Mouse (Mus musculus) MEL (cell line): ENCODE data around the gene Wdr26.

Experiments used
- BHLHE40 ChIP-seq: IDR thresholded peaks from 2 replicates; pipeline ENCODE4 v1.6.1; 2012; ENCODE audit warnings: low read depth, mild to moderate bottlenecking, inconsistent platforms, low read length, improper control_type of control experiment, borderline replicate concordance
- CTCF ChIP-seq, 3 experiments: IDR thresholded peaks in 2 of 3; conservative IDR thresholded peaks in 1 of 3; 2 replicates each; pipeline ENCODE4 v1.5.1; 2011 to 2012; ENCODE audit warnings: low read length in 3 of 3, low read depth in 2 of 3, mild to moderate bottlenecking in 2 of 3, improper control_type of control experiment in 1 of 3, inconsistent platforms in 1 of 3, mixed read lengths in 1 of 3, moderate library complexity in 1 of 3; ENCODE audit not compliant: control insufficient read depth in 1 of 3, insufficient read depth in 1 of 3, poor library complexity in 1 of 3, severe bottlenecking in 1 of 3
- EP300 ChIP-seq, 2 experiments: IDR thresholded peaks; 2 replicates each; pipeline ENCODE4 v1.6.1; 2011; ENCODE audit warnings: improper control_type of control experiment in 2 of 2, low read length in 2 of 2, low read depth in 1 of 2, mild to moderate bottlenecking in 1 of 2
- MXI1 ChIP-seq: IDR thresholded peaks from 2 replicates; pipeline ENCODE4 v1.6.1; 2011; ENCODE audit warnings: mild to moderate bottlenecking, low read depth, low read length, improper control_type of control experiment
- POLR2A ChIP-seq, 2 experiments: IDR thresholded peaks; 2 replicates each; pipeline ENCODE4 v1.6.1; 2011 to 2012; ENCODE audit warnings: low read length in 2 of 2, mild to moderate bottlenecking in 2 of 2, control low read depth in 1 of 2, improper control_type of control experiment in 1 of 2, low read depth in 1 of 2, moderate library complexity in 1 of 2; ENCODE audit not compliant: control insufficient read depth in 1 of 2, insufficient read depth in 1 of 2, poor library complexity in 1 of 2
- RAD21 ChIP-seq: IDR thresholded peaks from 2 replicates; pipeline ENCODE4 v1.6.1; 2011; ENCODE audit warnings: mild to moderate bottlenecking, low read depth, low read length, improper control_type of control experiment
- SIN3A ChIP-seq: IDR thresholded peaks from 2 replicates; pipeline ENCODE4 v1.6.1; 2012; ENCODE audit warnings: low read length, improper control_type of control experiment, inconsistent platforms
- UBTF ChIP-seq: IDR thresholded peaks from 2 replicates; pipeline ENCODE4 v1.6.1; 2012; ENCODE audit warnings: low read depth, mild to moderate bottlenecking, inconsistent platforms, low read length, improper control_type of control experiment, moderate library complexity, borderline replicate concordance; ENCODE audit not compliant: insufficient read depth
- USF2 ChIP-seq, 2 experiments: IDR thresholded peaks; 2 replicates each; pipeline ENCODE4 v1.6.1; 2011 to 2012; ENCODE audit warnings: improper control_type of control experiment in 2 of 2, low read length in 2 of 2, borderline replicate concordance in 1 of 2, inconsistent platforms in 1 of 2, low read depth in 1 of 2, mild to moderate bottlenecking in 1 of 2; ENCODE audit not compliant: insufficient read depth in 1 of 2
- ZKSCAN1 ChIP-seq: IDR thresholded peaks from 2 replicates; pipeline ENCODE4 v1.6.1; 2012; ENCODE audit warnings: low read depth, mild to moderate bottlenecking, inconsistent platforms, low read length, improper control_type of control experiment, moderate library complexity
- ZMIZ1 ChIP-seq: IDR thresholded peaks from 2 replicates; pipeline ENCODE4 v1.6.1; 2012; ENCODE audit warnings: low read depth, mild to moderate bottlenecking, inconsistent platforms, low read length, improper control_type of control experiment, moderate library complexity

DNA sequence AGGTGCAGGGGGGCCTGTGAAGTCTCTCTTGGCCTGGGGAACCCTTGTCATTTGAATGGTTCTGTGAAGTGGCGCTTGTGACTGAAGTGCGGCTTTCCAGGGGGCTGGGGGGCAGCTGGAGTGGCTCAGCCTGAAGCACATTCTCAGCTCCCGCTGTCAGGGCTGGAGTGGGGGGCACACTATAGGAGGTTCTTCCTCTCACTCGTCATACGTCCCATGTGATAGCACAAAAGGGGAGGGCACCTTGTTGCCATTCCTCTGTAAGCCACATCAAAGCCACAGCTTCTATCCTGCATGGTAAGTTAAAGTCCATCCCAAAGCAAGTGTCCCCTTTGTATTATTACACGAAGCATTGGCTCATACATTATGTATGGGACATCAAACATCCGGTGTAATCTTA lies 19.5 kb upstream of the Wdr26 start:
- no peak for TF ChIP-seq CTCF (IDR thresholded peaks at IDR 0.05 in 2 of 3, conservative IDR thresholded peaks at IDR 0.05 in 1 of 3; ENCODE audit: control insufficient read depth in 1 of 3, insufficient read depth in 1 of 3, low read depth in 2 of 3, low read length in 3 of 3, poor library complexity in 1 of 3, severe bottlenecking in 1 of 3)
- TF ChIP-seq BHLHE40, result no peak
- TF ChIP-seq POLR2A (IDR thresholded peaks at IDR 0.05; ENCODE audit: control insufficient read depth in 1 of 2, insufficient read depth in 1 of 2, low read depth in 1 of 2, low read length in 2 of 2, poor library complexity in 1 of 2), result no peak
- no peak for TF ChIP-seq EP300 (IDR thresholded peaks at IDR 0.05; ENCODE audit: low read depth in 1 of 2, low read length in 2 of 2)
- TF ChIP-seq USF2 (IDR thresholded peaks at IDR 0.05; ENCODE audit: borderline replicate concordance in 1 of 2, insufficient read depth in 1 of 2, low read depth in 1 of 2, low read length in 2 of 2), result no peak
- no peak for TF ChIP-seq ZKSCAN1
- TF ChIP-seq RAD21, result no peak
- TF ChIP-seq SIN3A, result no peak
- TF ChIP-seq MXI1, result no peak
- no peak for TF ChIP-seq ZMIZ1
- no peak for TF ChIP-seq UBTF
